1 mouse cellular context compared by ENCODE assay signal in the genomic region with DNA sequence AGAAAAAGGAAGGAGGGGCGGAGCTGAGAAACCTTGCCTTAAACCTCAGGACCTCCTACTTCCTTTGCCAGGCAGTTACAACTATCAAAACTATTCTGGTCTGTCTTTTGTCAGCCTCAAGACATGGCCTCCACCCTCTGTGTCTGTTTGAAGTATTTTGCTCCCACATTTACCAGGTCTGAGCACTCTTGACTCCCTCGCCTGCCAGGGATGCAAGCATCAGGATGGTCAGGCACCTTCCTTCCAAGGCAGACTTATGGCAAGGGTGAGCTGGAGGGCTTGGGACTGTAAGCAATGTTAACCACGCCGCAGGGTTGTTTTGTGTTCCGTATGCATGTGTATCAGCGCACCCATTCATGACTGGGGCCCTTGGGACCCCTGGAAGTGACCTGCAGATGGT.
A peak's percentile ranks its signal among the peaks of the same experiment; 100 is the strongest.
TF ChIP-seq lines count a peak whose summit lies in the region.

No protein-coding gene starts in this region.

TF ChIP-seq in CH12.LX, 34 proteins besides CTCF, POLR2A, EP300 and RAD21:
- TF ChIP-seq NELFE (IDR thresholded peaks at IDR 0.05; ENCODE audit: low read depth, low read length) (peak; percentile 32; the same call in 1 of the 2 replicates), TBP (conservative IDR thresholded peaks at IDR 0.05; ENCODE audit: low read depth, low read length) (peak; percentile 91), KAT2A (IDR thresholded peaks at IDR 0.05; ENCODE audit: insufficient replicate concordance, low read length) (no peak), TCF12 (IDR thresholded peaks at IDR 0.05; ENCODE audit: low read depth, low read length) (peak; percentile 51; the same call in 1 of the 2 replicates), MXI1 (IDR thresholded peaks at IDR 0.05; ENCODE audit: low read depth, low read length) (peak; percentile 45; the same call in 1 of the 2 replicates), MYC (IDR thresholded peaks at IDR 0.05; ENCODE audit: low read depth, low read length) (no peak; the same call in 1 of the 2 replicates), JUND (conservative IDR thresholded peaks at IDR 0.05; ENCODE audit: low read depth, low read length) (no peak), ZNF384 (IDR thresholded peaks at IDR 0.05; ENCODE audit: low read depth, low read length) (no peak)
